Mouse (Mus musculus) neural tube, embryonic 11.5 days (tissue): ENCODE measurements around the gene Pros1. TPM values are rescaled to one million over a fixed set of nuclear protein-coding genes. Genes with fewer than 3 reads are reported as not detected.
A peak's percentile ranks its signal among the peaks of the same experiment; 100 is the strongest.

Experiments
- ATAC-seq: fragments of 200-750 bp; cut with Nextera tagmentation; 2 replicates; pipeline ENCODE4 v1.8.0; 2017; ENCODE audit warnings: moderate number of reproducible peaks, mild to moderate bottlenecking, moderate TSS enrichment, moderate library complexity; ENCODE audit not compliant: insufficient read depth, low FRiP score, low TSS enrichment
- DNase-seq: peaks from one replicate; pipeline ENCODE4 v3.0.0-alpha.2; 2015; ENCODE audit warnings: low spot score
- H3K27ac ChIP-seq: fragments of 300-500 bp; sonication (generic); 2 replicates; pipeline ENCODE4 v1.5.1; 2014; ENCODE audit warnings: low read depth, mild to moderate bottlenecking, low read length
- H3K27me3 ChIP-seq: fragments of 300-500 bp; sonication (generic); 2 replicates; pipeline ENCODE4 v1.6.1; 2014; ENCODE audit warnings: mild to moderate bottlenecking, low read length, mixed read lengths; ENCODE audit not compliant: control insufficient read depth, insufficient read depth
- H3K36me3 ChIP-seq: fragments of 300-500 bp; sonication (generic); 2 replicates; pipeline ENCODE4 v1.6.1; 2014; ENCODE audit warnings: mild to moderate bottlenecking, low read length, moderate library complexity, mixed read lengths; ENCODE audit not compliant: control insufficient read depth, insufficient read depth
- H3K4me1 ChIP-seq: fragments of 300-500 bp; sonication (generic); 2 replicates; pipeline ENCODE4 v1.6.1; 2014; ENCODE audit warnings: low read length, mixed read lengths; ENCODE audit not compliant: control insufficient read depth, insufficient read depth
- H3K4me2 ChIP-seq: fragments of 300-500 bp; sonication (generic); 2 replicates; pipeline ENCODE4 v1.6.1; 2014; ENCODE audit warnings: low read depth, mild to moderate bottlenecking, moderate library complexity
- H3K4me3 ChIP-seq: fragments of 300-500 bp; sonication (generic); 2 replicates; pipeline ENCODE4 v1.5.1; 2014; ENCODE audit warnings: low read depth, low read length
- H3K9ac ChIP-seq: fragments of 300-500 bp; sonication (generic); 2 replicates; pipeline ENCODE4 v1.6.1; 2014; ENCODE audit warnings: mild to moderate bottlenecking, low read length
- H3K9me3 ChIP-seq: fragments of 300-500 bp; sonication (generic); 2 replicates; pipeline ENCODE4 v1.6.1; 2016; ENCODE audit warnings: low read length; ENCODE audit not compliant: control insufficient read depth
- WGBS: fragments of 180-500 bp; shearing (Covaris S2); extraction: QIAGEN DNeasy Blood & Tissue Kit; methylation state at CpG from one replicate; pipeline ENCODE4 v1.1.7; 2014; 5-methylcytosine and 5-hydroxymethylcytosine counted together
- polyA plus RNA-seq: library from polyadenylated mRNA; unstranded; fragments of >200 nt; fragmentation: Nextera tagmentation; extraction: Ambion mirVana; gene quantifications from 2 replicates; pipeline ENCODE4 v1.2.1, GENCODE M21; 2014

Pros1 gene
- polyA plus RNA-seq, 1 experiment from 2014 or later, result 24.9 TPM

- Histone ChIP-seq H3K9ac (no peak overlapping the region), H3K27me3 (no peaks in the 10 kb centered on the region), H3K27ac (no peak overlapping the region), H3K36me3 (no peaks in the 10 kb centered on the region), H3K4me1 (no peaks in the 10 kb centered on the region), H3K4me3 (no peak overlapping the region), H3K4me2 (no peak overlapping the region), H3K9me3 (no peaks in the 10 kb centered on the region)
- DNase-seq (no peak), ATAC-seq (no peak)
- WGBS, result 86% methylated on average over 1 of the region's 1 CpGs
Measured at GRCm38 (mm10) chr16:62911364-62911763, 57.3 kb downstream of the Pros1 start.

- no peaks in the 10 kb centered on the region for H3K27me3 ChIP-seq
- ATAC-seq, result no peak
- H3K9ac ChIP-seq, result no peak overlapping the region
- H3K4me3 ChIP-seq, result no peak overlapping the region
- no peak overlapping the region for H3K4me2 ChIP-seq
- no peak overlapping the region for H3K27ac ChIP-seq
- no peak for DNase-seq
- no peaks in the 10 kb centered on the region for H3K36me3 ChIP-seq
- 96% methylated on average over 2 of the region's 2 CpGs for WGBS
- H3K9me3 ChIP-seq, result no peaks in the 10 kb centered on the region
- no peaks in the 10 kb centered on the region for H3K4me1 ChIP-seq
Measured at GRCm38 (mm10) chr16:62912246-62912645, 58.1 kb downstream of the Pros1 start.

GRCm38 (mm10) chr16:62915530-62915929 is 61.4 kb downstream of the Pros1 start:
- no peaks in the 10 kb centered on the region for H3K9me3 ChIP-seq
- DNase-seq (no peak), ATAC-seq (no peak)
- H3K4me3 ChIP-seq, result no peak overlapping the region
- no peaks in the 10 kb centered on the region for H3K4me1 ChIP-seq
- H3K9ac ChIP-seq, result no peak overlapping the region
- no peak overlapping the region for H3K4me2 ChIP-seq
- no peak overlapping the region for H3K27ac ChIP-seq
- 87% methylated on average over 5 of the region's 5 CpGs for WGBS
- no peaks in the 10 kb centered on the region for H3K36me3 ChIP-seq
- no peaks in the 10 kb centered on the region for H3K27me3 ChIP-seq

DNA sequence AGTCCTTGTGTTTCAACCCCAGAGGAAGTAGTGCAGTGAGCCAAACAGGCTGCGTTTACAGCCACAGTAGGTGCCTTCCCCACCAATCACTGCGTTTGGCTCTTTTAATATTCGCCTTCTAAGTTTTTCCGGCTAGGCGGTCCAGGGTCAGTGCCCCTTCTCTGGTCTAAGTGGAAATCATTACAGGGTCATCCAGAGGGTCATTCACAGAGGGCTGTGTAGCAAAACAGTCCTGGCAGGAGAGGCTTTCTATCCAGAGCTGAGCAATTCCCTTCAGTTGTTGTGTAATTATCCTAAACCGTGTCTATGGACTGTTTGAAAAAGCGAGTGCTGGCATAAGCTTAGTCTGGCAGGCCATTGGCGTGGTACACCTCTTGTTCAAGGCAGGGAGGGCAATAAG is 68.1 kb downstream of the Pros1 start:
- no peak overlapping the region for H3K9ac ChIP-seq
- no peaks in the 10 kb centered on the region for H3K36me3 ChIP-seq
- no peaks in the 10 kb centered on the region for H3K27me3 ChIP-seq
- no peak overlapping the region for H3K27ac ChIP-seq
- H3K4me2 ChIP-seq, result no peak overlapping the region
- ATAC-seq (no peak), DNase-seq (peak; percentile 12)
- WGBS, result 17% methylated on average over 8 of the region's 8 CpGs
- H3K9me3 ChIP-seq, result no peaks in the 10 kb centered on the region
- H3K4me1 ChIP-seq, result no peaks in the 10 kb centered on the region
- H3K4me3 ChIP-seq, result no peak overlapping the region

DNA sequence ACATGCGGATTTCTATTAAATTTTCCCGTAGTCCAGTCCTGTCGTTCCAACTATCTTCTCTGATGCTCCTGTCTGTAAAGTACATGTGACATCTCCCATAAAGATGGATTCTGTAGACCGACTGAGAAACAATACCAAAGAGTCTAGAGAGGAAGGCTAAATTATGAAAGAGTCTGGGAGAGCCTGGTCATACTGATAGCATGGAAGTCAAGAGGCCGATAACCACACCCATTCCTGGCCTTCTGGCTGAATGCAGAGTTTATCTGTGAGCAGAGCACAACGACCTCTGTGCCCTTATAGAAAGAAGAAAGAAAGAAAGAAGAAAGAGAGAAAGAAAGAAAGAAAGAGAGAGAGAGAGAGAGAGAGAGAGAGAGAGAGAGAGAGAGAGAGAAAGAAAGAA is 77.2 kb downstream of the Pros1 start:
- H3K27me3 ChIP-seq, result no peaks in the 10 kb centered on the region
- 85% methylated on average over 6 of the region's 6 CpGs for WGBS
- H3K27ac ChIP-seq, result no peak overlapping the region
- H3K4me1 ChIP-seq, result no peaks in the 10 kb centered on the region
- H3K4me2 ChIP-seq, result no peak overlapping the region
- DNase-seq, result no peak
- ATAC-seq, result no peak
- no peak overlapping the region for H3K4me3 ChIP-seq
- H3K9me3 ChIP-seq, result no peaks in the 10 kb centered on the region
- no peak overlapping the region for H3K9ac ChIP-seq
- H3K36me3 ChIP-seq, result no peaks in the 10 kb centered on the region

DNA sequence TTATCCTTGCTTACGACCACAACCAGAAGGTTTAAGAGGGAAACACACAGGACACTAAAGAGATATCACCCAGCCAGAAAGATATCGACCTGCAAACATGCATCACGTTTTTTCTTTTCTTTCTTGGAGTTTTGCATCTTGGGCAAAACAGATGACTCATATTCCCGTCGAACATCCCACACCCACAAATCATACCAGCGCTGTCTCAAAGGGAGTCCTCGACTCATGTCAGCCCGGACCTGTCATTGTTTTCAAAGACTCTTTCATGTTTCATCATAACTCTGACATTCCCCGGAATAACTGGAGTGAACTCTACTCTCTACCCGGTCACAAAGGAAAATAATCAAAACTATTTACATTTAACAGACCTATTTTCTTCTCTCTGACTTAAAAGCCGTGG is 82.2 kb downstream of the Pros1 start:
- DNase-seq (no peak), ATAC-seq (no peak)
- no peak overlapping the region for H3K9ac ChIP-seq
- H3K27me3 ChIP-seq, result no peaks in the 10 kb centered on the region
- H3K9me3 ChIP-seq, result no peaks in the 10 kb centered on the region
- no peak overlapping the region for H3K27ac ChIP-seq
- no peaks in the 10 kb centered on the region for H3K4me1 ChIP-seq
- 82% methylated on average over 11 of the region's 11 CpGs for WGBS
- no peak overlapping the region for H3K4me3 ChIP-seq
- no peaks in the 10 kb centered on the region for H3K36me3 ChIP-seq
- no peak overlapping the region for H3K4me2 ChIP-seq

DNA sequence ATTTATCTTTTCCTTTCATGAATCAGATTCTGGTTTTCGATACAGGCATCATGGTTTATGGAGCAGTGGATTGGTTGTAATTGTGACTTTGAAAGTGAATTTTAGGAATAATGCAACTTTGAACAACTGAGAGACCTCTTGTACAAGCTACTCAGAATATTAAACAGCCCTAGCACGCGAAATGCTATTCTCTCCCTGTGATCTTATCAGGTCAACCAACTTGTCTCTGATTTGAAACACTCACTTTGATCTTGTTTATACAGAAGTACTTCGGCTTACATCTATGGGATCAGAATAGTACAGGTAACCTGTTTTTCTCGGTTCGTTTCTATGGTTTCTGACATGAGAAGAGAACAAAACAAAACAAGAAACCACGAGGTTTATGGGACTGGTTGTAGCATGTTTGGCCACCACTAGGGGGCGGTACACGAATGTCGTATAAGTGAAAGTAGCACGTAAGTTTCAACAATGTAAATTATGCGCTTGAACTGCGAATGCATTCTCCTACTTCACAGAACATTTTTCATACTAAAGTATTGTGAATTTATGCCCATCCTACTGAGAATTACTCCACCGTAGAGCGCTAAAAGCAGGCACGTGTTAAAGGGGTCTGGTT is 86.4 kb downstream of the Pros1 start:
- peak; percentile 78 for ATAC-seq
- no peaks in the 10 kb centered on the region for H3K27me3 ChIP-seq
- H3K4me3 ChIP-seq, result no peak overlapping the region
- H3K4me2 ChIP-seq, result no peak overlapping the region
- no peak overlapping the region for H3K9ac ChIP-seq
- WGBS, result 23% methylated on average over 16 of the region's 16 CpGs
- no peaks in the 10 kb centered on the region for H3K36me3 ChIP-seq
- H3K27ac ChIP-seq, result no peak overlapping the region
- no peaks in the 10 kb centered on the region for H3K9me3 ChIP-seq
- DNase-seq, result peak; percentile 77
- no peaks in the 10 kb centered on the region; the same call in 1 of the 2 replicates for H3K4me1 ChIP-seq

- H3K4me3 ChIP-seq, result no peak overlapping the region
- 0 out of 2 replicates have a peak overlapping the region, but pooled peaks have one; percentile 35 for H3K27ac ChIP-seq
- WGBS, result 56% methylated on average over 10 of the region's 10 CpGs
- H3K27me3 ChIP-seq, result no peaks in the 10 kb centered on the region
- H3K36me3 ChIP-seq, result no peaks in the 10 kb centered on the region
- no peak; the same call in 1 of the 2 replicates for ATAC-seq
- DNase-seq, result peak; percentile 15
- H3K4me2 ChIP-seq, result no peak overlapping the region
- no peaks in the 10 kb centered on the region; the same call in 1 of the 2 replicates for H3K4me1 ChIP-seq
- H3K9me3 ChIP-seq, result no peaks in the 10 kb centered on the region
- 0 out of 2 replicates have a peak overlapping the region, but pooled peaks have one; percentile 14 for H3K9ac ChIP-seq
Measured at GRCm38 (mm10) chr16:62941763-62942162, 87.7 kb downstream of the Pros1 start.
